Mouse (Mus musculus) heart, postnatal 0 days (tissue): Measurements from ENCODE around the gene Slc35e3.

Experiments
- CTCF ChIP-seq: IDR thresholded peaks from 2 replicates; pipeline ENCODE4 v1.5.1; 2016; ENCODE audit warnings: antibody characterized with exemption, control low read depth, low read depth
- EP300 ChIP-seq: IDR thresholded peaks from 2 replicates; pipeline ENCODE4 v1.6.1; 2016; ENCODE audit warnings: antibody characterized with exemption, low read depth

- TF ChIP-seq EP300 (no peak), CTCF (no peak)
Observed at GRCm38 (mm10) chr10:117687577-117687976, 58.6 kb downstream of the Slc35e3 start.
